Mouse (Mus musculus) MEL (cell line): ENCODE measurements around the gene Dgkg.

Source experiments
- BHLHE40 ChIP-seq: IDR thresholded peaks from 2 replicates; pipeline ENCODE4 v1.6.1; 2012; ENCODE audit warnings: low read depth, mild to moderate bottlenecking, inconsistent platforms, low read length, improper control_type of control experiment, borderline replicate concordance
- CTCF ChIP-seq, 3 experiments: IDR thresholded peaks in 2 of 3; conservative IDR thresholded peaks in 1 of 3; 2 replicates each; pipeline ENCODE4 v1.5.1; 2011 to 2012; ENCODE audit warnings: low read length in 3 of 3, low read depth in 2 of 3, mild to moderate bottlenecking in 2 of 3, improper control_type of control experiment in 1 of 3, inconsistent platforms in 1 of 3, mixed read lengths in 1 of 3, moderate library complexity in 1 of 3; ENCODE audit not compliant: control insufficient read depth in 1 of 3, insufficient read depth in 1 of 3, poor library complexity in 1 of 3, severe bottlenecking in 1 of 3
- EP300 ChIP-seq, 2 experiments: IDR thresholded peaks; 2 replicates each; pipeline ENCODE4 v1.6.1; 2011; ENCODE audit warnings: improper control_type of control experiment in 2 of 2, low read length in 2 of 2, low read depth in 1 of 2, mild to moderate bottlenecking in 1 of 2
- GATA1 ChIP-seq: IDR thresholded peaks from 2 replicates; pipeline ENCODE4 v1.6.1; 2011; ENCODE audit warnings: low read depth, low read length, improper control_type of control experiment
- JUND ChIP-seq: IDR thresholded peaks from 2 replicates; pipeline ENCODE4 v1.6.1; 2011; ENCODE audit warnings: low read depth, mild to moderate bottlenecking, improper control_type of control experiment, low read length
- MAX ChIP-seq: IDR thresholded peaks from 2 replicates; pipeline ENCODE4 v1.6.1; 2011; ENCODE audit warnings: low read length, improper control_type of control experiment
- MXI1 ChIP-seq: IDR thresholded peaks from 2 replicates; pipeline ENCODE4 v1.6.1; 2011; ENCODE audit warnings: mild to moderate bottlenecking, low read depth, low read length, improper control_type of control experiment
- MYB ChIP-seq: IDR thresholded peaks from 2 replicates; pipeline ENCODE4 v1.6.1; 2011; ENCODE audit warnings: mild to moderate bottlenecking, low read depth, low read length, improper control_type of control experiment
- POLR2A ChIP-seq, 2 experiments: IDR thresholded peaks; 2 replicates each; pipeline ENCODE4 v1.6.1; 2011 to 2012; ENCODE audit warnings: low read length in 2 of 2, mild to moderate bottlenecking in 2 of 2, control low read depth in 1 of 2, improper control_type of control experiment in 1 of 2, low read depth in 1 of 2, moderate library complexity in 1 of 2; ENCODE audit not compliant: control insufficient read depth in 1 of 2, insufficient read depth in 1 of 2, poor library complexity in 1 of 2
- RAD21 ChIP-seq: IDR thresholded peaks from 2 replicates; pipeline ENCODE4 v1.6.1; 2011; ENCODE audit warnings: mild to moderate bottlenecking, low read depth, low read length, improper control_type of control experiment
- SIN3A ChIP-seq: IDR thresholded peaks from 2 replicates; pipeline ENCODE4 v1.6.1; 2012; ENCODE audit warnings: low read length, improper control_type of control experiment, inconsistent platforms
- USF2 ChIP-seq, 2 experiments: IDR thresholded peaks; 2 replicates each; pipeline ENCODE4 v1.6.1; 2011 to 2012; ENCODE audit warnings: improper control_type of control experiment in 2 of 2, low read length in 2 of 2, borderline replicate concordance in 1 of 2, inconsistent platforms in 1 of 2, low read depth in 1 of 2, mild to moderate bottlenecking in 1 of 2; ENCODE audit not compliant: insufficient read depth in 1 of 2

DNA sequence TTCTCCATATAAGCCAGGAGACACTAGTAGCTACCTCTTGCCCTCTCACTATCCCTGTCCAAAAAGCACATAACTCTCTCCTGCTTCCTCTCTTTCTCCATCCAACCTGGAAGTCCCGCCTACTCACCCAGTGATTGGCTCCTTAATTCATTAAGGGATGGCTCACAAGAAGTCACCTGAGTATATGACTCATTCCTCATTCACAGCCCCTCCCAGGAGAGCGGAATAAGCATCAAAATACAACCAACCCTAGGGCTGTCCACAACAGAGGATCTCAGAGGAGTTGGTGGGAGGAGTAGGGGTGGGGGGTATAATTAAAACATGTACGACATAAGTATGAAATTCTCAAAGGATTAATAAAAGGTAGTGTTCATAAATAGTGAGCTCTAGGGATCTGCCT lies 55.3 kb downstream of the Dgkg start:
- no peak for TF ChIP-seq CTCF (IDR thresholded peaks at IDR 0.05 in 2 of 3, conservative IDR thresholded peaks at IDR 0.05 in 1 of 3; ENCODE audit: control insufficient read depth in 1 of 3, insufficient read depth in 1 of 3, low read depth in 2 of 3, low read length in 3 of 3, poor library complexity in 1 of 3, severe bottlenecking in 1 of 3)
- TF ChIP-seq BHLHE40 = no peak
- TF ChIP-seq SIN3A = no peak
- no peak for TF ChIP-seq MYB
- TF ChIP-seq GATA1 = no peak
- no peak for TF ChIP-seq MXI1
- TF ChIP-seq POLR2A (IDR thresholded peaks at IDR 0.05; ENCODE audit: control insufficient read depth in 1 of 2, insufficient read depth in 1 of 2, low read depth in 1 of 2, low read length in 2 of 2, poor library complexity in 1 of 2) = no peak
- TF ChIP-seq JUND = no peak
- TF ChIP-seq MAX = no peak
- TF ChIP-seq EP300 (IDR thresholded peaks at IDR 0.05; ENCODE audit: low read depth in 1 of 2, low read length in 2 of 2) = no peak
- TF ChIP-seq RAD21 = no peak
- TF ChIP-seq USF2 (IDR thresholded peaks at IDR 0.05; ENCODE audit: borderline replicate concordance in 1 of 2, insufficient read depth in 1 of 2, low read depth in 1 of 2, low read length in 2 of 2) = no peak
